Mouse (Mus musculus): ENCODE results near the gene Rilpl1. TPM values are rescaled to one million over a fixed set of nuclear protein-coding genes. Genes with fewer than 3 reads are reported as not detected.
"Not testable (repeated sequence)": the region's sequence is repeated elsewhere in the genome, so short reads cannot be mapped to it uniquely, and the experiment has no call there.

Rilpl1 gene
- polyA plus RNA-seq, 1 experiment = 22.7 TPM

- Histone ChIP-seq H3K4me1 (ENCODE audit: control insufficient read depth, insufficient read depth, low read length) (peaks cover 2% of the 10 kb centered on the region; the same call in 1 of the 2 replicates), H3K27ac (ENCODE audit: insufficient read depth, low read length) (no peak overlapping the region), H3K27me3 (ENCODE audit: control insufficient read depth, insufficient read depth, low read length) (no peaks in the 10 kb centered on the region), H3K4me3 (replicated peaks; ENCODE audit: insufficient read depth, low read depth, low read length) (peak overlapping the region; percentile 14)
- WGBS = 2% methylated on average over 9 of the region's 9 CpGs
- TF ChIP-seq CTCF (IDR thresholded peaks at IDR 0.05; ENCODE audit: borderline replicate concordance, insufficient read depth, low read depth, low read length) (no peak), POLR2A (IDR thresholded peaks at IDR 0.05; ENCODE audit: borderline replicate concordance, insufficient read depth, low read length) (no peak)
- DNase-seq = no peak
Measured at GRCm38 (mm10) chr5:124552094-124552472, 20.9 kb upstream of the Rilpl1 start.

- not testable (repeated sequence) for H3K4me1 ChIP-seq (ENCODE audit: control insufficient read depth, insufficient read depth, low read length); H3K27ac ChIP-seq (ENCODE audit: insufficient read depth, low read length); DNase-seq; H3K27me3 ChIP-seq (ENCODE audit: control insufficient read depth, insufficient read depth, low read length)
- H3K4me3 ChIP-seq (replicated peaks; ENCODE audit: insufficient read depth, low read depth, low read length) = peak overlapping the region; percentile 37
- WGBS = 27% methylated on average over 5 of the region's 5 CpGs
Measured at GRCm38 (mm10) chr5:124551349-124552093, 20.3 kb upstream of the Rilpl1 start.

- WGBS = 80% methylated on average over 4 of the region's 4 CpGs
- not testable (repeated sequence) for H3K27me3 ChIP-seq (ENCODE audit: control insufficient read depth, insufficient read depth, low read length); H3K27ac ChIP-seq (ENCODE audit: insufficient read depth, low read length); H3K4me1 ChIP-seq (ENCODE audit: control insufficient read depth, insufficient read depth, low read length); DNase-seq; H3K4me3 ChIP-seq (replicated peaks; ENCODE audit: insufficient read depth, low read depth, low read length)
Measured at GRCm38 (mm10) chr5:124550737-124551136, 19.5 kb upstream of the Rilpl1 start.

DNA sequence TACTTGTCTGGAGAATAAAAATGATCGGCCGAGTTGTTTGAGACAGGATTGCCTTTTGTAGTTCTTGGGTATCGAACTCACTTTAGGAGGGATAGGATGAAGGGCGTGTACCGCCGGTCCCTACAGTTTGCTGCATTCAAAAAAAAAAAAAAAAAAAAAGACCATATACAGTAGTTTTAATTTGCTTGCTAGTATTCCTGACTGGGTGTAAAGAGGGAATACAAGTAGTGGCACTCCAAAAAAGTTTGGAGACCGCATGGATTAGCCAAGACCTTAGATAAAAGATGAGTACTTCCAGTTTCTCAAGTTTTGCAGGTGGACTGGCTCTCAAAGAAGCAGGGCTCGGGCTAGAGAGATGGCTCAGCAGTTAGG, 10.4 kb upstream of the Rilpl1 start:
- Histone ChIP-seq H3K27me3 (ENCODE audit: control insufficient read depth, insufficient read depth, low read length) (no peaks in the 10 kb centered on the region), H3K27ac (ENCODE audit: insufficient read depth, low read length) (no peak overlapping the region), H3K4me3 (replicated peaks; ENCODE audit: insufficient read depth, low read depth, low read length) (peak overlapping the region; percentile 89), H3K4me1 (ENCODE audit: control insufficient read depth, insufficient read depth, low read length) (no peaks in the 10 kb centered on the region; the same call in 1 of the 2 replicates)
- DNase-seq = peak in 1 of 2 experiments; percentile 8
- TF ChIP-seq POLR2A (IDR thresholded peaks at IDR 0.05; ENCODE audit: borderline replicate concordance, insufficient read depth, low read length) (no peak), CTCF (IDR thresholded peaks at IDR 0.05; ENCODE audit: borderline replicate concordance, insufficient read depth, low read depth, low read length) (no peak)
- 7% methylated on average over 8 of the region's 8 CpGs for WGBS

- no peak for TF ChIP-seq POLR2A (IDR thresholded peaks at IDR 0.05; ENCODE audit: borderline replicate concordance, insufficient read depth, low read length)
- no peak for TF ChIP-seq CTCF (IDR thresholded peaks at IDR 0.05; ENCODE audit: borderline replicate concordance, insufficient read depth, low read depth, low read length)
- Histone ChIP-seq H3K4me1 (ENCODE audit: control insufficient read depth, insufficient read depth, low read length) (no peaks in the 10 kb centered on the region; the same call in 1 of the 2 replicates), H3K27me3 (ENCODE audit: control insufficient read depth, insufficient read depth, low read length) (no peaks in the 10 kb centered on the region), H3K4me3 (replicated peaks; ENCODE audit: insufficient read depth, low read depth, low read length) (peak overlapping the region; percentile 89), H3K27ac (ENCODE audit: insufficient read depth, low read length) (no peak overlapping the region)
- DNase-seq = peak; percentile 50 to 55
- WGBS = under 1% methylated on average over 77 of the region's 89 CpGs
Measured at GRCm38 (mm10) chr5:124540905-124541601, 9.9 kb upstream of the Rilpl1 start.

DNA sequence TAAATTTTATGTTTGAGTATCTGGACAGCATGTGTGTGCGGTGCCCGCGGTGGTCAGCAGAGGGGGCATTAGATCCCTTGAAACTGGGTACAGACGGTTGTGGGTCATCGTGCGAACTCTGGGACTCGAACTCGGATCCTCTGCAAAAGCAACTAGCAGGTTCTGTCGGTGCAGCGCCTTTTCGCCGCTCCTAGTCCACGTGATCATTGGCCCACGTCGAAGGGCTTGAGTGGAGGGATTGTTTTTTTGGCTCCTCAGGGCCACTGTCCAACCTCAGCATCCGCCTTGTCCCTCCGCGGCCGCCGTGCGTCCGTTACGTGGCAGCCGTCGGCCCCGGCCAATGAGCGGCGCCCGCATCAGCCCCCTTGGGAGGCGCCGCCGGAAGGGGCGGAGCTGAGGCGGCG, 9.2 kb upstream of the Rilpl1 start, which contains the start of gene Tmed2:
Gene Tmed2 (plus strand): TSS at position 313 of the 404 bp plus-strand sequence.
- TF ChIP-seq POLR2A (IDR thresholded peaks at IDR 0.05; ENCODE audit: borderline replicate concordance, insufficient read depth, low read length) (no peak), CTCF (IDR thresholded peaks at IDR 0.05; ENCODE audit: borderline replicate concordance, insufficient read depth, low read depth, low read length) (no peak)
- no peak within 1 kb of the TSS for H3K27ac ChIP-seq (ENCODE audit: insufficient read depth, low read length)

GRCm38 (mm10) chr5:124539905-124540304, 8.7 kb upstream of the Rilpl1 start:
- no peak overlapping the region for H3K4me3 ChIP-seq (replicated peaks; ENCODE audit: insufficient read depth, low read depth, low read length)
- no peak for TF ChIP-seq CTCF (IDR thresholded peaks at IDR 0.05; ENCODE audit: borderline replicate concordance, insufficient read depth, low read depth, low read length)
- TF ChIP-seq POLR2A (IDR thresholded peaks at IDR 0.05; ENCODE audit: borderline replicate concordance, insufficient read depth, low read length) = no peak
- 75% methylated on average over 4 of the region's 4 CpGs for WGBS
- DNase-seq = no peak
- H3K27me3 ChIP-seq (ENCODE audit: control insufficient read depth, insufficient read depth, low read length) = no peaks in the 10 kb centered on the region
- H3K27ac ChIP-seq (ENCODE audit: insufficient read depth, low read length) = no peak overlapping the region
- no peaks in the 10 kb centered on the region; the same call in 1 of the 2 replicates for H3K4me1 ChIP-seq (ENCODE audit: control insufficient read depth, insufficient read depth, low read length)

More for the DNA sequence above, 9.2 kb upstream of the Rilpl1 start, which contains the start of gene Tmed2:
- WGBS = 1% methylated on average over 33 of the region's 35 CpGs
- DNase-seq = peak; percentile 98
- no peaks in the 10 kb centered on the region for H3K27me3 ChIP-seq (ENCODE audit: control insufficient read depth, insufficient read depth, low read length)
- no peaks in the 10 kb centered on the region; the same call in 1 of the 2 replicates for H3K4me1 ChIP-seq (ENCODE audit: control insufficient read depth, insufficient read depth, low read length)
- H3K4me3 ChIP-seq (replicated peaks; ENCODE audit: insufficient read depth, low read depth, low read length) = peak within 1 kb of the TSS; percentile 89
